Mouse (Mus musculus): ENCODE data around the gene Dst. TPM values are rescaled to one million over a fixed set of nuclear protein-coding genes. Genes with fewer than 3 reads are reported as not detected.

Dst gene
- total and polyA plus RNA-seq, 2 experiments from 2014 or later, result 21.7 to 106 TPM

- 61% methylated on average over 13 of the region's 13 CpGs for WGBS
- DNase-seq (ENCODE audit: low spot score) (peak; percentile 48), ATAC-seq (ENCODE audit: insufficient read depth, low read depth) (peak; percentile 82)
- H3K36me3 ChIP-seq (replicated peaks; ENCODE audit: control insufficient read depth, insufficient read depth, low read length), result peaks cover 99% of the 10 kb centered on the region
- H3K4me3 ChIP-seq (ENCODE audit: low read depth, low read length), result no peak overlapping the region
- 0 out of 2 replicates have a peak, but pooled peaks cover 3% of the 10 kb centered on the region for H3K4me1 ChIP-seq (ENCODE audit: control insufficient read depth, insufficient read depth)
- H3K27ac ChIP-seq (ENCODE audit: low read depth), result peak overlapping the region; percentile 64
- H3K27me3 ChIP-seq (ENCODE audit: control insufficient read depth, insufficient read depth, low read length), result no peaks in the 10 kb centered on the region
- no peaks in the 10 kb centered on the region for H3K9me3 ChIP-seq (replicated peaks; ENCODE audit: control insufficient read depth, low read length)
- no peak overlapping the region for H3K9ac ChIP-seq (replicated peaks; ENCODE audit: low read depth, low read length)
- no peak overlapping the region for H3K4me2 ChIP-seq (ENCODE audit: low read depth, low read length)
- TF ChIP-seq EP300 (IDR thresholded peaks at IDR 0.05; ENCODE audit: low read depth), result no peak
- no peak for TF ChIP-seq CTCF (IDR thresholded peaks at IDR 0.05; ENCODE audit: low read depth)
Observed at GRCm38 (mm10) chr1:34275787-34276186, 367.8 kb downstream of the Dst start.

GRCm38 (mm10) chr1:34276756-34277155 is 368.7 kb downstream of the Dst start:
- Histone ChIP-seq H3K4me1 (ENCODE audit: control insufficient read depth, insufficient read depth) (0 out of 2 replicates have a peak, but pooled peaks cover 3% of the 10 kb centered on the region), H3K9ac (replicated peaks; ENCODE audit: low read depth, low read length) (no peak overlapping the region), H3K36me3 (replicated peaks; ENCODE audit: control insufficient read depth, insufficient read depth, low read length) (peaks cover 96% of the 10 kb centered on the region), H3K27ac (ENCODE audit: low read depth) (no peak overlapping the region), H3K4me3 (ENCODE audit: low read depth, low read length) (no peak overlapping the region), H3K9me3 (replicated peaks; ENCODE audit: control insufficient read depth, low read length) (no peaks in the 10 kb centered on the region), H3K27me3 (ENCODE audit: control insufficient read depth, insufficient read depth, low read length) (no peaks in the 10 kb centered on the region), H3K4me2 (ENCODE audit: low read depth, low read length) (no peak overlapping the region)
- DNase-seq (ENCODE audit: low spot score), result no peak
- TF ChIP-seq CTCF (IDR thresholded peaks at IDR 0.05; ENCODE audit: low read depth), result no peak
- TF ChIP-seq EP300 (IDR thresholded peaks at IDR 0.05; ENCODE audit: low read depth), result no peak
- WGBS, result 91% methylated on average over 7 of the region's 7 CpGs
- ATAC-seq (ENCODE audit: insufficient read depth, low read depth), result no peak

DNA sequence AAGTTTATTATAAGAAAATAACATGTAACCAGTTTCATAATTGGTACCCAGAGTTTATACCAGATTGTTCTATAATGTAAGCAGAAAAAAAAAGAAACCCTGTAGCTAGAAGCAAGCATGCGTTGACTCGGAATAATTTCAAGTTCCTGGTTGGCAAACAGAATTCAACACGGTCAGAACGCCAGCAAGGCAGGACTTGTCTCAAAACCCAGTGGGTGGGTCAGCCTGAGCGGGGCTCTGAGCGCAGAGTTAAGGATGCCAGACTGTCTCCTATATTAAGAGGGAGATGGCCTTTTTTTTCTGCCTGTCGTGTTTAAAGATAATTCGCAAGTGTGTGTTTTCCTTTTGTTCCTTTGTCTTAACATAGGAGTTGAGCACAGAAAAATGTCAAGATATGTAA is 369.2 kb downstream of the Dst start:
- ATAC-seq (ENCODE audit: insufficient read depth, low read depth) (no peak), DNase-seq (ENCODE audit: low spot score) (no peak)
- Histone ChIP-seq H3K27ac (ENCODE audit: low read depth) (no peak overlapping the region), H3K9me3 (replicated peaks; ENCODE audit: control insufficient read depth, low read length) (no peaks in the 10 kb centered on the region), H3K9ac (replicated peaks; ENCODE audit: low read depth, low read length) (no peak overlapping the region), H3K36me3 (replicated peaks; ENCODE audit: control insufficient read depth, insufficient read depth, low read length) (peaks cover 96% of the 10 kb centered on the region), H3K4me3 (ENCODE audit: low read depth, low read length) (no peak overlapping the region), H3K27me3 (ENCODE audit: control insufficient read depth, insufficient read depth, low read length) (no peaks in the 10 kb centered on the region), H3K4me2 (ENCODE audit: low read depth, low read length) (no peak overlapping the region), H3K4me1 (ENCODE audit: control insufficient read depth, insufficient read depth) (0 out of 2 replicates have a peak, but pooled peaks cover 3% of the 10 kb centered on the region)
- TF ChIP-seq EP300 (IDR thresholded peaks at IDR 0.05; ENCODE audit: low read depth) (no peak), CTCF (IDR thresholded peaks at IDR 0.05; ENCODE audit: low read depth) (no peak)
- 75% methylated on average over 8 of the region's 8 CpGs for WGBS

- no peak overlapping the region for H3K9ac ChIP-seq (replicated peaks; ENCODE audit: low read depth, low read length)
- H3K27me3 ChIP-seq (ENCODE audit: control insufficient read depth, insufficient read depth, low read length), result no peaks in the 10 kb centered on the region
- H3K4me3 ChIP-seq (ENCODE audit: low read depth, low read length), result no peak overlapping the region
- H3K9me3 ChIP-seq (replicated peaks; ENCODE audit: control insufficient read depth, low read length), result no peaks in the 10 kb centered on the region
- TF ChIP-seq EP300 (IDR thresholded peaks at IDR 0.05; ENCODE audit: low read depth) (no peak), CTCF (IDR thresholded peaks at IDR 0.05; ENCODE audit: low read depth) (no peak)
- no peak for DNase-seq (ENCODE audit: low spot score)
- no peak overlapping the region for H3K4me2 ChIP-seq (ENCODE audit: low read depth, low read length)
- H3K4me1 ChIP-seq (ENCODE audit: control insufficient read depth, insufficient read depth), result no peaks in the 10 kb centered on the region
- WGBS, result 26% methylated on average over 7 of the region's 7 CpGs
- no peak overlapping the region for H3K27ac ChIP-seq (ENCODE audit: low read depth)
- H3K36me3 ChIP-seq (replicated peaks; ENCODE audit: control insufficient read depth, insufficient read depth, low read length), result peaks cover 90% of the 10 kb centered on the region
- no peak for ATAC-seq (ENCODE audit: insufficient read depth, low read depth)
Observed at GRCm38 (mm10) chr1:34283502-34283901, 375.5 kb downstream of the Dst start.

DNA sequence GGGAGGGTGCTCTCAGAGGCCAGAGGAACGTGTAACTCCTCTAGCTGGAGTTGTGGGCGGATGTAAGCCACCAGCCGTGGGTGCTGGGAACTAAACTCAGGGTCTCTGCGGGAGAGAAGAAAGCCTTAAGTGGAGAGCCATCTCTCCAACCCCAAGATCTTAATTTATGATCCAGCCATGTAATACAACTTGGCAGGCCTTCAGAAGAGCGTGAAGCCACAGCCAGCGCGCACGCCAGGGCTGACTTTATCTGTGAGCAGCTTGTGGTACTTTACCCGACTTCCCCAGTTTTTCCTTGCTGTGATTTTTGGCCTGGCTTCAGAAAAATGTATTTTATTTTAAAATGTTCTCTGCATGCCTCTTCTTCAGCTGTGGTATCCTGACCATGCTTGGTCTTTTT is 377.0 kb downstream of the Dst start:
- no peak overlapping the region for H3K9ac ChIP-seq (replicated peaks; ENCODE audit: low read depth, low read length)
- peaks cover 7% of the 10 kb centered on the region for H3K4me1 ChIP-seq (ENCODE audit: control insufficient read depth, insufficient read depth)
- ATAC-seq (ENCODE audit: insufficient read depth, low read depth), result no peak
- no peak overlapping the region for H3K27ac ChIP-seq (ENCODE audit: low read depth)
- H3K4me2 ChIP-seq (ENCODE audit: low read depth, low read length), result no peak overlapping the region
- DNase-seq (ENCODE audit: low spot score), result no peak
- TF ChIP-seq EP300 (IDR thresholded peaks at IDR 0.05; ENCODE audit: low read depth), result no peak
- no peak for TF ChIP-seq CTCF (IDR thresholded peaks at IDR 0.05; ENCODE audit: low read depth)
- H3K27me3 ChIP-seq (ENCODE audit: control insufficient read depth, insufficient read depth, low read length), result no peaks in the 10 kb centered on the region
- H3K9me3 ChIP-seq (replicated peaks; ENCODE audit: control insufficient read depth, low read length), result no peaks in the 10 kb centered on the region
- H3K36me3 ChIP-seq (replicated peaks; ENCODE audit: control insufficient read depth, insufficient read depth, low read length), result peaks cover 80% of the 10 kb centered on the region
- no peak overlapping the region for H3K4me3 ChIP-seq (ENCODE audit: low read depth, low read length)
- 88% methylated on average over 9 of the region's 9 CpGs for WGBS

- Histone ChIP-seq H3K27me3 (ENCODE audit: control insufficient read depth, insufficient read depth, low read length) (no peaks in the 10 kb centered on the region), H3K9ac (replicated peaks; ENCODE audit: low read depth, low read length) (no peak overlapping the region), H3K4me1 (ENCODE audit: control insufficient read depth, insufficient read depth) (peaks cover 10% of the 10 kb centered on the region), H3K4me2 (ENCODE audit: low read depth, low read length) (no peak overlapping the region), H3K27ac (ENCODE audit: low read depth) (no peak overlapping the region), H3K36me3 (replicated peaks; ENCODE audit: control insufficient read depth, insufficient read depth, low read length) (peaks cover 82% of the 10 kb centered on the region), H3K4me3 (ENCODE audit: low read depth, low read length) (no peak overlapping the region), H3K9me3 (replicated peaks; ENCODE audit: control insufficient read depth, low read length) (no peaks in the 10 kb centered on the region)
- no peak for DNase-seq (ENCODE audit: low spot score)
- ATAC-seq (ENCODE audit: insufficient read depth, low read depth), result no peak
- no peak for TF ChIP-seq EP300 (IDR thresholded peaks at IDR 0.05; ENCODE audit: low read depth)
- TF ChIP-seq CTCF (IDR thresholded peaks at IDR 0.05; ENCODE audit: low read depth), result no peak
- 84% methylated on average over 10 of the region's 10 CpGs for WGBS
Observed at GRCm38 (mm10) chr1:34287731-34288130, 379.7 kb downstream of the Dst start.

Data from heart, postnatal 0 days (tissue).